Mouse (Mus musculus) heart, embryonic 15.5 days (tissue): ENCODE data around the gene Gpr152. TPM values are rescaled to one million over a fixed set of nuclear protein-coding genes. Genes with fewer than 3 reads are reported as not detected.

Source experiments
- ATAC-seq: fragments of 200-750 bp; cut with Nextera tagmentation; replicated peaks from 2 replicates; pipeline ENCODE4 v1.8.0; 2017; ENCODE audit warnings: low read depth, moderate TSS enrichment; ENCODE audit not compliant: insufficient number of reproducible peaks, insufficient read depth, low FRiP score
- H3K27ac ChIP-seq: fragments of 300-500 bp; sonication (generic); 2 replicates; pipeline ENCODE4 v1.5.1; 2015; ENCODE audit warnings: mild to moderate bottlenecking, inconsistent platforms
- H3K27me3 ChIP-seq: fragments of 300-500 bp; sonication (generic); 2 replicates; pipeline ENCODE4 v1.6.1; 2015; ENCODE audit warnings: inconsistent platforms
- H3K36me3 ChIP-seq: fragments of 300-500 bp; sonication (generic); 2 replicates; pipeline ENCODE4 v1.6.1; 2015; ENCODE audit warnings: mild to moderate bottlenecking, inconsistent platforms
- H3K4me1 ChIP-seq: fragments of 300-500 bp; sonication (generic); replicated peaks from 2 replicates; pipeline ENCODE4 v1.6.1; 2015; ENCODE audit warnings: inconsistent platforms
- H3K4me2 ChIP-seq: fragments of 300-500 bp; sonication (generic); 2 replicates; pipeline ENCODE4 v1.6.1; 2015; ENCODE audit warnings: inconsistent platforms, mild to moderate bottlenecking, moderate library complexity
- H3K4me3 ChIP-seq: fragments of 300-500 bp; sonication (generic); 2 replicates; pipeline ENCODE4 v1.5.1; 2015; ENCODE audit warnings: mild to moderate bottlenecking, inconsistent platforms
- H3K9ac ChIP-seq: fragments of 300-500 bp; sonication (generic); 2 replicates; pipeline ENCODE4 v1.6.1; 2015; ENCODE audit warnings: mild to moderate bottlenecking, inconsistent platforms
- H3K9me3 ChIP-seq: fragments of 300-500 bp; sonication (generic); replicated peaks from 2 replicates; pipeline ENCODE4 v1.6.1; 2016; ENCODE audit warnings: inconsistent platforms
- WGBS: fragments of 180-500 bp; shearing (Covaris S2); methylation state at CpG from one replicate; pipeline ENCODE4 v1.1.7; 2015; ENCODE audit warnings: mixed read lengths; 5-methylcytosine and 5-hydroxymethylcytosine counted together
- polyA plus RNA-seq: library from polyadenylated mRNA; unstranded; fragments of >200 nt; fragmentation: Nextera tagmentation; extraction: Ambion mirVana; gene quantifications from 2 replicates; pipeline ENCODE4 v1.2.1, GENCODE M21; 2015

Gpr152 gene
- polyA plus RNA-seq, 1 experiment from 2014 or later: not detected

GRCm38 (mm10) chr19:4183689-4184088, 44.1 kb downstream of the Gpr152 start:
- Histone ChIP-seq H3K27ac (no peak overlapping the region), H3K9ac (no peak overlapping the region), H3K9me3 (no peaks in the 10 kb centered on the region), H3K4me3 (no peak overlapping the region), H3K4me1 (peaks cover 34% of the 10 kb centered on the region), H3K27me3 (no peaks in the 10 kb centered on the region), H3K4me2 (no peak overlapping the region), H3K36me3 (no peaks in the 10 kb centered on the region)
- ATAC-seq: no peak
- 72% methylated on average over 2 of the region's 2 CpGs for WGBS

GRCm38 (mm10) chr19:4184976-4185975, 45.7 kb downstream of the Gpr152 start:
- no peak; the same call in 1 of the 2 replicates for ATAC-seq
- WGBS: 51% methylated on average over 15 of the region's 15 CpGs
- Histone ChIP-seq H3K9ac (no peak overlapping the region), H3K4me3 (no peak overlapping the region), H3K36me3 (no peaks in the 10 kb centered on the region), H3K27me3 (no peaks in the 10 kb centered on the region), H3K4me1 (peaks cover 34% of the 10 kb centered on the region), H3K27ac (peak overlapping the region; percentile 50), H3K4me2 (0 out of 2 replicates have a peak overlapping the region, but pooled peaks have one; percentile 8), H3K9me3 (no peaks in the 10 kb centered on the region)

- WGBS: 58% methylated on average over 3 of the region's 3 CpGs
- Histone ChIP-seq H3K27me3 (no peaks in the 10 kb centered on the region), H3K27ac (peak overlapping the region; percentile 32; the same call in 1 of the 2 replicates)
Observed at GRCm38 (mm10) chr19:4187303-4187702, 47.7 kb downstream of the Gpr152 start.

GRCm38 (mm10) chr19:4189051-4189620, 49.5 kb downstream of the Gpr152 start:
- H3K27ac ChIP-seq: no peak overlapping the region
- peak overlapping the region; percentile 3; the same call in 1 of the 2 replicates for H3K4me2 ChIP-seq
- peaks cover 58% of the 10 kb centered on the region for H3K4me1 ChIP-seq
- no peak for ATAC-seq
- H3K4me3 ChIP-seq: no peak overlapping the region
- H3K27me3 ChIP-seq: no peaks in the 10 kb centered on the region
- H3K9ac ChIP-seq: no peak overlapping the region
- WGBS: 85% methylated on average over 12 of the region's 12 CpGs
- H3K36me3 ChIP-seq: peaks cover 10% of the 10 kb centered on the region
- H3K9me3 ChIP-seq: no peaks in the 10 kb centered on the region

More at GRCm38 (mm10) chr19:4187303-4187702, 47.7 kb downstream of the Gpr152 start:
- Histone ChIP-seq H3K9ac (no peak overlapping the region), H3K4me1 (peaks cover 44% of the 10 kb centered on the region), H3K4me2 (peak overlapping the region; percentile 6; the same call in 1 of the 2 replicates), H3K36me3 (no peaks in the 10 kb centered on the region), H3K4me3 (no peak overlapping the region), H3K9me3 (no peaks in the 10 kb centered on the region)
- ATAC-seq: no peak

- H3K36me3 ChIP-seq: peaks cover 28% of the 10 kb centered on the region
- ATAC-seq: no peak
- no peaks in the 10 kb centered on the region for H3K9me3 ChIP-seq
- peak within 1 kb of the TSS; percentile 87 for H3K4me2 ChIP-seq
- peak within 1 kb of the TSS; percentile 98 for H3K9ac ChIP-seq
- H3K27ac ChIP-seq: peak within 1 kb of the TSS; percentile 89
- H3K4me3 ChIP-seq: peak within 1 kb of the TSS; percentile 84
- H3K27me3 ChIP-seq: no peaks in the 10 kb centered on the region
- WGBS: 63% methylated on average over 4 of the region's 4 CpGs
- peaks cover 56% of the 10 kb centered on the region for H3K4me1 ChIP-seq
Observed at GRCm38 (mm10) chr19:4190831-4191334, 51.3 kb downstream of the Gpr152 start, which contains the start of gene Tbc1d10c. TSS of gene Tbc1d10c (minus strand) at chr19:4191284.

GRCm38 (mm10) chr19:4191528-4192250, 52.1 kb downstream of the Gpr152 start, which contains the start of gene Ppp1ca:
TSS of gene Ppp1ca (plus strand) at chr19:4192065.
- Histone ChIP-seq H3K4me3 (peak within 1 kb of the TSS; percentile 84), H3K9me3 (no peaks in the 10 kb centered on the region), H3K36me3 (peaks cover 35% of the 10 kb centered on the region), H3K9ac (peak within 1 kb of the TSS; percentile 98), H3K27ac (peak within 1 kb of the TSS; percentile 89), H3K4me1 (peaks cover 56% of the 10 kb centered on the region), H3K4me2 (peak within 1 kb of the TSS; percentile 87), H3K27me3 (no peaks in the 10 kb centered on the region)
- peak; percentile 93 for ATAC-seq
- WGBS: 5% methylated on average over 37 of the region's 47 CpGs

- peaks cover 54% of the 10 kb centered on the region for H3K4me1 ChIP-seq
- peak; percentile 57 for ATAC-seq
Observed at GRCm38 (mm10) chr19:4192251-4192985, 52.8 kb downstream of the Gpr152 start.

GRCm38 (mm10) chr19:4193129-4193528, 53.5 kb downstream of the Gpr152 start:
- peak overlapping the region; percentile 89 for H3K27ac ChIP-seq
- 51% methylated on average over 6 of the region's 6 CpGs for WGBS
- H3K9me3 ChIP-seq: no peaks in the 10 kb centered on the region
- ATAC-seq: no peak
- peak overlapping the region; percentile 84 for H3K4me3 ChIP-seq
- H3K9ac ChIP-seq: peak overlapping the region; percentile 98
- peaks cover 46% of the 10 kb centered on the region for H3K36me3 ChIP-seq
- peaks cover 48% of the 10 kb centered on the region for H3K4me1 ChIP-seq
- H3K27me3 ChIP-seq: no peaks in the 10 kb centered on the region
- H3K4me2 ChIP-seq: peak overlapping the region; percentile 87

More at GRCm38 (mm10) chr19:4192251-4192985, 52.8 kb downstream of the Gpr152 start:
- H3K27me3 ChIP-seq: no peaks in the 10 kb centered on the region
- no peaks in the 10 kb centered on the region for H3K9me3 ChIP-seq
- peaks cover 40% of the 10 kb centered on the region for H3K36me3 ChIP-seq
- under 1% methylated on average over 52 of the region's 52 CpGs for WGBS
- H3K9ac ChIP-seq: peak overlapping the region; percentile 98
- peak overlapping the region; percentile 87 for H3K4me2 ChIP-seq
- H3K27ac ChIP-seq: peak overlapping the region; percentile 89
- peak overlapping the region; percentile 84 for H3K4me3 ChIP-seq

- Histone ChIP-seq H3K27ac (no peak overlapping the region), H3K27me3 (no peaks in the 10 kb centered on the region), H3K4me3 (peak overlapping the region; percentile 84; the same call in 1 of the 2 replicates), H3K4me2 (peak overlapping the region; percentile 87), H3K4me1 (peaks cover 48% of the 10 kb centered on the region), H3K9ac (no peak overlapping the region), H3K36me3 (peaks cover 46% of the 10 kb centered on the region), H3K9me3 (no peaks in the 10 kb centered on the region)
- 77% methylated on average over 8 of the region's 8 CpGs for WGBS
- ATAC-seq: no peak
Observed at GRCm38 (mm10) chr19:4194021-4194724, 54.6 kb downstream of the Gpr152 start.
